Mouse (Mus musculus) naive thymus-derived CD4-positive, alpha-beta T cell, adult 2 months (primary cell): ENCODE measurements at regions not wholly inside any gene's neighbourhood (a gene's known extent, or its start where the extent isn't known, plus 50 kb on each side); places are given as distances from the start of the nearest gene placed in this dataset.
"Not testable (repeated sequence)": the region's sequence is repeated elsewhere in the genome, so short reads cannot be mapped to it uniquely, and the experiment has no call there.

Source experiments
- DNase-seq: peaks from one replicate; pipeline ENCODE4 v3.0.0-alpha.2; 2011; ENCODE audit warnings: low read depth

DNA sequence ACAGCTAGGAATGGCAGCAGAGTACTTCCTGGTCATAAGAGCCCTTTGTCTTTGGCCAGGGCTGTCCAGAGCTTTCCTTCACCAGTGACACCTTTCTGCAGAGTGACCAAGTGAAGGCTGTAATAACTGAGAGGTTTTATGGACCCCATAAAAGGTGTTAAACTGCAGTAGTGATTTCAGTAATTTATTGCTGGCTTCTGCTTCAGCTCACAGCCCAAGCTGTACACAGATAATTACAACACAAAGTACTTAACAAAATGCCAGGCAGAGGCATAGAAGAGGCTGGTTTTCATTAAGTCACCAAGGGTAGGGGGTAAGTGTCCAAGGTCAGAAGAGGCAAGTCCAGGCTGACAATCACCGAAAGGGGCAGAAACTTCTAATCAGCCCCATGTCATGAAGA lies 83.8 kb downstream of the Eif4e start:
- DNase-seq: no peak

DNA sequence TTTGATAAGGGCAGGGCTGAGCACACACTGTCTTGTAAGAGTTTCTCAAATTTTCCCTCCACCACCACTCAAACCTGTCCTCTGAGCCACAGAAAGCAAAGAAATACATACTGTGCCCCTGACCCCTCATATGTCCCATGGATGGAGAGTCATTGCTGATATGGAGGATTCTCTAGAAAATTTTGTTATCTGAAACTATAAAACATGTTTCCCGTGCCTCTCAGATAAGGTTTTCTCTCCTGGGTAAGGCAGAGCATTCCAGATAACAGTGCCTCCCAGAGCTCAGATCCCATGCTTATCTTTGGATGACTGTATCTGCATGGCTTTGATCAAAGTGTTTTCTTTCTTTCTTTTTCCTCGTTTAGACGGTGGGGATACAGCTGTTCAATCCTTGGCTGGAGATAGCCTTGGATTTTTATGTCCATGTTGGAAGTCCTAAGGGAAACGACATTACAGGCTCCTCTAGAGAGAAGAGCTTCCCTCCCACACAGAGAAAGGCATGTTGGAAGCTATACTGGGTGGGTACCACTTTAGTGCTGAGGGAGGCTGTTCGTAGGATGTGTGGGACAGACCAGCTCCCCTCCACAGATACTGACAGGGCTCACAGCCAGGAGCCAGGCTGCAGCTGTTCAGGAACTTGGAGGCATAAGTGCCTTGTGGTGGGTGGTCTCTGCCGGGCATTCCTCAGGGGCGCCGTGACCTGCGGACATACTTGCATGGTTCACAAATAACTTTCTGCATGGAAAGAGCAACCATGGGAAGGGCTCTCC lies 87.1 kb downstream of the Eif4e start:
- no peak for DNase-seq

GRCm38 (mm10) chr3:138613680-138614079 lies 87.7 kb downstream of the Eif4e start:
- DNase-seq: no peak

GRCm38 (mm10) chr3:138614899-138615298 lies 88.9 kb downstream of the Eif4e start:
- no peak for DNase-seq

DNA sequence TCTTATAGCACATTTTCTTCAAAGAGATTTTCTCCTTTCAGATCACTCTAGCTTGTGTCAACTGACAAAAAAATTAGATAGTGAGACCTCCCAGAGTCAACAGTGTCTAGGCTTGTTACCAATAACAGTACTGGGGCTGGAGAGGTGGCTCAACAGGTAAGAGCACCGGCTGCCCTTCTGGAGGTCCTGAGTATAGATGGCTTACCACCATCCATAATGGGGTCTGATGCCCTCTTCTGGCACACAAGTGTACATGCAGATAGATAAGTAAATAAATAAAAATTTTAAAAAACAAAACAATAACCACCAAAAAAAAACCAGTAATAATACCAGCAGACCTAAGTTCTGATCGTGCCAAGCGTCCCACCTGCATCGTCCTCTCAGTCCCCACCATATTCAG lies 94.3 kb downstream of the Eif4e start:
- DNase-seq: peak; percentile 10

DNA sequence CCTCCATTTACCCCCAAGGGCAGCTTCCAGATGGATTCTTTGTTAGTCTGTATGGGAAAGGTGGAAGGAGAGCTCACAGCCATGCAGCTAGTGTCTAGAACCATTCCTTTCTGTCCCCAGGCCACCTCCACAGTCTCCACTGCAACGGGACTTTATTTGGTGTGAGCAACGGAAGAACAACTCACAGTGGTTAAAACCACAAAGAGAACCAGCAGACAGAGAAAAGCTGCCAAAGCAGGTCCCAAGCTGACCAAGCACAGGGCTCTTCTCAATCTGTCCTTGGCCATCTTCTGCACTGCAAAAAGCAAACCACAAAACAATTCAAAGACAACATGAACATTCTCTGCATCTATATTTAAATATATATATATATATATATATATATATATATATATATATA lies 98.1 kb downstream of the Eif4e start:
- no peak for DNase-seq

DNA sequence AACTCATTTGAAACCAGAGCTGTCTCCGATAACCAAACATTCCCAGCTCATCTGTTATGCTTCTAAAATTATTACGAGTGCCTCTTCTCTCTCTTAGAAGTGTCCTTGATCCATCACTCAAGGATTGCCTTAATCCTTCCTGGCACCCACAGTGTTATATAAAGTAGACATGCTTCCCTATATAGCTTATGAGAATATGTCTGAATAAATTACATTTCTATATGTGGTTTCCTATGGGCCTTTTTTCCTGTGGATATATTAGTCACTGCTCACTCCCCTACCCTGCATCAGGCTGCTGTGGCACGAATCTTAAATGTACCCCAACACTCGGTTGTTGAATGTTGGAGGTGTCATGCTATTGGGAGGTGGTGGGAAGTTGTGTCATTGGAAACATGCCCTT lies 100.3 kb downstream of the Eif4e start:
- no peak for DNase-seq

GRCm38 (mm10) chr3:138630231-138630630 lies 104.3 kb downstream of the Eif4e start:
- no peak for DNase-seq

DNA sequence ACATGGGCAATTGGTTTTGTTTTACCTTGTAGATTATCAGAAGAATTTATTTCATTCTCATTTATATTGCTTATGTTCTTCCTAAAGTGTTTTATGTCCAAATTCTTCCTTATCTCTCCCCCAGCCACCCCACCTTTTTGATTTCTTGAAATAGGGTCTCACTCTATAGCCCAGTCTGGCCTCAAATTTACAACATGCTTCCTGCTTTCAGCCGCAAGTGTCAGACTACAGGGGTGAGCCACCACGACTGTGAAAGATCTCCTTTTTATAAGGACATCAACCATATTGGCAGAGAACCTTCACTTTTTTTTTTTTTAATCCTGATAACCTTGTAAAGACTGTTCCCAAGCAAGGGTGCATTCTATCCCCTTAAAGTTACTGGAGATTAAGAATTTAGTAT lies 106.1 kb downstream of the Eif4e start:
- DNase-seq: no peak

DNA sequence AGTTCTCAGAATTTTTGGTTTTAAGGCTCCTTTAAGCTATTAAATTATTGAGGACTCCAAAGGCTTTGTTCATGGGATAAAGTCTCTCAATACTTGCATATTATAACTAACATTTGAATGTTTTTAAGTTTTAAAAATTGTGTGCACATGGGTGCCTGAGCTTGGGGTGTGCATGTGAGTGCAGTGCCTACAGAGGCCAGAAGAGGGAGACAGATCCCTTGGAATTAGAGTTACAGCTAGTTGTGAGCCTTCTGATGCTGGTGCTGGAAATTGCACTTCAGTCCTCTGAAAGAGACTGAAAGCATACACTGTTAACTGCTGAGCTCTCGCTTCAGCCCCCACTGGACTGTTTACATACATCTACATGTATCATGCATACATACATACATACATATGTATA lies 100.0 kb upstream of the Tspan5 start:
- DNase-seq: peak; percentile 59

- no peak for DNase-seq
Measured at GRCm38 (mm10) chr3:138643951-138644285, 98.1 kb upstream of the Tspan5 start.

GRCm38 (mm10) chr3:138644286-138644951 lies 97.6 kb upstream of the Tspan5 start:
- no peak for DNase-seq

GRCm38 (mm10) chr3:138645320-138645719 lies 96.7 kb upstream of the Tspan5 start:
- no peak for DNase-seq

GRCm38 (mm10) chr3:138649699-138650098 lies 92.3 kb upstream of the Tspan5 start:
- peak; percentile 23 for DNase-seq

DNA sequence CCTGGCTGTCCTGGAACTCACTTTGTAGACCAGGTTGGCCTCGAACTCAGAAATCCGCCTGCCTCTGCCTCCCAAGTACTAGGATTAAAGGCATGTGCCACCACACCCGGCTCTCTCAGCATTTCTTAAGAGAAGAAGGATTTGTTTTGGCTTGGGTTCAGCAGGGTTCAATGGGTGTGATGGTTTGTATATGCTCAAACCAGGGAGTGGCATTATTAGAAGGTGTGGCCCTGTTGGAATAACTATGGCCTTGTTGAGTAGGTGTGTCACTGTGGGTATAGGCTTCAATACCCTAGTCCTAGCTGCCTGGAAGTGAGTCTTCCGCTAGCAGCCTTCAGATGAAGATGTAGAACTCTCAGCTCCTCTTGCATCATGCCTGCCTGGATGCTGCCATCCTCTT lies 91.3 kb upstream of the Tspan5 start:
- DNase-seq: not testable (repeated sequence)

DNA sequence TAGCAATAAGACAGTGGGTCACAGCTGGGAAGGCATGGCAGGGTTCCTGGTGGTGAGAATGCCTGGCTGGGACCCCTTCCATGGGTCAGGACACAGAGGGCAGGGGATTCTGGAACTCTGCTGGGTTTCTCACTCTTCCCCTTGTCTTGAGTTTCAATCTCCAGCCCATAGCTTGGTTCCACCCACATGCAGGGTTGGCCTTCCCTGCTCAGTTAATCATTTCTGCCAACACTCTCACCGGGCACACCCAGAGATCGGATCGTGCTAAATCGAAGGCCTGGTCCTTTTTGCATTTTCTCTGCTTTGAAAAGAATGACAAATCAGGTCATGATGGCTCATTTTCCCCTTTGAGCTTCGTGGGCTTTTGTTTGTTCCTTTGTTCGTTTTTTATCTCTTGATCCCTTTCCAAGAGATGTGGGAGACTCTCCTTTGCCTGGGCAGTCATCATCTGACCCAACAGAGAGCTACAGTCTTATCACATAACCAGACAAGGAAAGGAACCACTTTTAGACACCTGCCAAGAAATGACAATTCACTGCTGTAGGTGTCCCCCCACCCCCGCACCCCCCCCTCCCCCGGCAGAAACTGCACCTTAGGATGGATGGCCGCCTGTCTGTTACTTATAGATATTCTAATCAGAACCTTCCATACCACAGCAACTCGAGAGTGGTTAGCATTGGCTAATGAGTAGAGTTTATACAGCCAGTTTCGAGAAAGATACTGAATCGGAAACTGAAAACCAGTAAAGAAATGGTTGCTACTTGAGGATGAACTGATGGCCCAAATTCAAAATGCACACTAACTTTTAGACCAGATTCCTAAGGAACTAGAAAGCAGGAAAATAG lies 90.4 kb upstream of the Tspan5 start:
- no peak for DNase-seq

- DNase-seq: no peak
Measured at GRCm38 (mm10) chr3:138652206-138652605, 89.8 kb upstream of the Tspan5 start.

GRCm38 (mm10) chr3:138652685-138653084 lies 89.3 kb upstream of the Tspan5 start:
- no peak for DNase-seq

- no peak for DNase-seq
Measured at GRCm38 (mm10) chr3:138653549-138654246, 88.3 kb upstream of the Tspan5 start.

DNA sequence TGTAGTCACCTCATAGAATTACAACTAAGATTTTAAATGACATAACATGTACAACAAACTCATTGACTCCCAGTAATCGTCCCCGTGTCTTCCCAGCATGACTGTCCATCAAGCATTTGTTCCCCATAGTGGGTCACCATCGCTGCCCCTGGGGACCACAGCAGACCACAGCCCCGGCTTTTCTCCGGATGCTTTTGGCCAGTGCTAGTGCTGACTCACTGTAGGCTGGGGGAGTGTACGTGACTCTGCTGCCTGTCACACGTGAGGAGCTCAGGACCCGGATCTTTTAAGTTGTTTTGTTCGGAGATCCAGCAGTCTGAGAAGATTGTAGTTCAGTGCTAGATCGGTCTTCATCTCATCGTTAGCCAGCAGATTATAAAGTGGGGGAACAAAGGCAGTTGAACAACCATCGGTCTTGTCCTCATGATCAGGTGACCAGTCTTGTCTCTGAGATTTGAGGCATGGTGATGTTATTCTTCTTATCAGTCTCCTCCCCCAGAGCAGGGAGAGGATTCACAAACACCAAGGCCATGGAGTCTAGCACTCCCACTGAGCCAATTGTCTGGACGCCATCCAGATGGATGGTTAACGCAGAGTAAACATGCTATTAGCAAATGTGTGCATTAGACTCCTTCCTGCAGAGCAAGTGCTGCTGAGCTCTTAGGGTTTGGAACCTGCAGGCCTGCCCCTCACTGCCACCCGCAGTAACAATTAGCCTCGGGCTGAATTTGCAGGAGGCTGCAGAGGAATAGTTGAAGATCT lies 87.2 kb upstream of the Tspan5 start:
- DNase-seq: no peak

DNA sequence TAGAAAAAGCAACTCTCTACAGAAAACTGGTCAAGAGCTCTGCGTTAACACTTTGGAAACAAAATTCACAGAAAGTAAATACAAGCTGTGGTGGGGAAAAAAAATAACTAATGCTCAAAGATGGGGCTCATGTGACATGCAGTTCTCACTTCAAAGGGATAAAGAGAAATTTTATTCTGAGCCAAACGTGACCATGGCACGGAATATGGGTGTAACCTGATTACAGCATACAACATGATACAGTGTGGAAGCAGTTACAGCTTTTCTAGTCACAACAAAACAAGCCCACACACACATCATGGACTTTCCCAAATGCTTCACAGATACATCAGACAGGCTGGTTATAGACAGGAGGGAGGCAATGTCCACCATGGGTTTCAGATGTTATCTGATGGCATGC lies 86.5 kb upstream of the Tspan5 start:
- no peak for DNase-seq

- DNase-seq: no peak
Measured at GRCm38 (mm10) chr3:138662625-138663024, 79.4 kb upstream of the Tspan5 start.
